Mouse (Mus musculus) cerebellum, adult 18-20 months (tissue): ENCODE results near the gene Tmcc1.

Experiments used
- DNase-seq, 2 experiments: peaks; one replicate each; pipeline ENCODE4 v3.0.0; 2021

Tmcc1 gene

GRCm38 (mm10) chr6:115991108-115991880 lies 202.0 kb downstream of the Tmcc1 start:
- DNase-seq, result no peak

DNA sequence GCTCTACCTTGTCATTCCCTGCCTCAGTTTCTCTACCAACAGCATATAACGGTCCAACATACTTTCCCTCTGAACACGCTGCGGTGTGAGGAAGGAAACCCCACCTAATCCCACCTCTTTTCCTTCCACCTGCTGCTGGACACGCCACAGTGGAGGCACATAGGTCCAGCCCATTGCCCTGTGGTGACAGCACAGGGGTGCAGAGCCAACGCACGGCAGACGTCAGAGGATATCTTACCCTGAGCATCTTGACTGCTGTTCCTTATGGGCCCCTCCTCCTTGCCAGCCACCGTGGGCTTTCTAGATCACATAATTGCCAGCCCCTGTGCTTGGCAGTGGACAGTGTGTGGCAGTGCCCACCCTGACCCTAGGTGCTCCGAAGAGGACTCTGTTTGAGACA lies 202.8 kb downstream of the Tmcc1 start:
- no peak for DNase-seq

DNA sequence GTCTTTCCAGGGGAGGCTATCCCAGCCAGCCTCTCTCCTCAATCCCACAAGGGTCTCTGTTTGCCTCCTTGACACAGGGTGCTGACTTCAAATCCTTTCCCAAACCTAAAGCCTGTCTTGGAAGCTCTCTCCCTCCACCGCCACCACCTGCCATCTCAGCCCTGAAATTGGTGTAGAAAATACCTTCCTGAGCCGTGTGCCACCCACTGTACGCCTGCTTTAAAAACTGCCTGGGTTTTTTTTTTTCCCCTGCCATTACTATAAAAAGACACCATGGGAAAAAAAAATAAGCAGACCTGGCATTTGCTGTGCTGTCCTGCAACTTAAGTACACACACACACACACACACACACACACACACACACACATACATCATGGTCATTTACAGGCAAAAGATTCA lies 203.2 kb downstream of the Tmcc1 start:
- no peak for DNase-seq

GRCm38 (mm10) chr6:115989607-115990006 lies 203.7 kb downstream of the Tmcc1 start:
- no peak for DNase-seq

DNA sequence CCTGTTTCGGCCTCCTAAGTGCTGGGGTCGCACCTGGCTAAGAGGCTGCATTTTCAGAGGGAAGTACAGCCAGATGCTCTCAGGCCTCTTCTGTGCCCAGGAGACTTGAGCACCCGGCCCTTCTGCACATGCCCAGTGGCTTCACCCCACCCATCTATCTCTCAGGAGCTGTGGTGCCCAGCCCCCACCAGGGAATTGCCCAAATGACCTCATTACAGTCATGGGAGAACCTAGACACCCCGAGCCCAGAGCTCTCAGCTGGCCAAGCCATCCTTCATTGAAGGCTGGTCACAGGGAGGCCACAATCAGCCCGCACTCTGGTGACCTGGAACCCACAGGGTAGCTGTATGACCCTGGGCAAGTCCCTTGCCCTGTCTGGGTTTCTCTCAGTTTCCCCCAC lies 204.3 kb downstream of the Tmcc1 start:
- no peak for DNase-seq

- DNase-seq, result peak in 1 of 2 experiments; percentile 51
Measured at GRCm38 (mm10) chr6:115987096-115987747, 206.1 kb downstream of the Tmcc1 start.

DNA sequence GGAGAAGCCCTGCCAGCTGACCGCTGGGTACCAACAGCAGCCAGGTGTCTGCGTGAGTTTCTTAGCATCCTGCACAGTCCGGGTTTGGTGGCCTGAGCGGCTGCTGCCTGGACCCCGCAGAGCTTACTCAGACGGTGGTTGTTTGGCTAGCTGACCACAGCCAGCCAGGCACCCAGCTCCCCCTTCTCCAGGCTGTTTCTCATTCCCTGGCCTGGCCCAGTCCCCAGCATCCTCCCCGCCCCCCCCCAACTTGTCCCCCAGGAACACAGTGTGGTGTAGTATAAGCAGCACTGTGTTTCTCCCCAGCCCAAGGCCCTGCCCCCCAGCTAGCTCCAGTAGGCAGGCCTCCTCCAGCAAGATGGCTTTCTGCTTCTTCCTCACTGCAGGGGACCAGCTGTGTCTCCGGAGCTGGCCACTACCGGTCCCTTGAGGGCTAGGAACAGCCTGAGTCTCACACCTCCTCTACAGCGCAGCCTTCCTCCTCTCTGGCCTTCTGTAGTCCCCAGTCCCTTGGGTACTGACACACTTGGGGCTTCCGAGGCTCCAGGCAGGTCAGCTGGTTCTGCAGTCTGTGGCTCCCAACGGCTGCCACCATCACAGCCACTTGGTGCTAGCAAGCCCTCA lies 206.7 kb downstream of the Tmcc1 start:
- DNase-seq, result no peak

GRCm38 (mm10) chr6:115985622-115986021 lies 207.7 kb downstream of the Tmcc1 start:
- no peak for DNase-seq

DNA sequence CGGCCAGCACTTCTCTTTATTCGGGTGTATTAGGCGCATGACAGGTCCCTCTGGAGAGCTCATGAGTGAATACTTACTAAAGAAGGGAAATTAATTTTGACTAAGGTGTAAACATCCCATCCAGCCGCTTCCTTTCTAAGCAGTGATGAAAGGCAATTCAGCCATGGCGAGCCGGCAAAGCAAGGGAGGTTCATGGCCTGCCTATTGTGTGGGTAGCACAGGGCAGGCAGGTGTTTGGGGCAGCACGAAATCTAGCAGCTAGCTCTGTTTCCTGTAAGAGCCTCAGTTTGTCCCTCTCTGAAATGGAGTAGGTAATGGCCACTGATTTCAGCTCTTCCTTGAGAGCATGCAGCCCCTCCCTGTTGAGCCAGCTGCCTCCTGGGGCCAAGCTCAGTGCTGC lies 208.7 kb downstream of the Tmcc1 start:
- DNase-seq, result no peak

DNA sequence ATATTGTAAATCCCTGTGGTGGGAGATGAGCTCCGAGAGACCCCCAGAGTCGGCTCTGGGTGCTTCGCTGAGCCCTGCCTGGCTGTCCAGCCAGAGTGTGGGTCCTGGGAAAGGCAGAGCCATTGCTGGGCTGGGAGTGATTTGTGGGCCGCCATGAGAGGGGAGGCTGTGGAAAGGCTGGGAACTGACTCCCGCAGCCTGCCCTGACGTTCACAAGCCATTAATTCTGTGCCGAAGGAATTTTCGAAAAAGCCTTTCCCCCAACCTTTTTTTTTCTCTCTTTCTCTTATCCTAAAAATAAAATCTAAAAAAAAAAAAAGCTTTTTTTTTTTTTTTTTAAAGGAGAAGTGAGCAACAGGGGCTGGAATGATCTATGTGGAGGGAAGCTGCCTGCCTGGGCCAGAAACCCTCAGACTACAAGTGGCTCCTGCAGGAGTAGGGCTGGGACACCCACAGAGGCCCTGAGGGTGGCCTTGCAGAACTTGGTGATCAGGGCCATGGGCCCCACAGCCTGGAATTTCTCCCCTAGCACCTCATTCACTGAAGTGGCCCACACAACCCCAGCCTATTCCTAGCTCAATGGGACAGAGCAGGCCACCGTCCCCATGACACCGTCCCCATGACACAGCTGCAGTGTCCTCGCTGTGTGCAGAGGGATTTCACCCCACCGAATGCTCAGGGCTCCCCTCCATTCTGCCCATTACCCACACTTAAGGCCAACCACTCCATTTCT lies 209.8 kb downstream of the Tmcc1 start:
- DNase-seq, result no peak

DNA sequence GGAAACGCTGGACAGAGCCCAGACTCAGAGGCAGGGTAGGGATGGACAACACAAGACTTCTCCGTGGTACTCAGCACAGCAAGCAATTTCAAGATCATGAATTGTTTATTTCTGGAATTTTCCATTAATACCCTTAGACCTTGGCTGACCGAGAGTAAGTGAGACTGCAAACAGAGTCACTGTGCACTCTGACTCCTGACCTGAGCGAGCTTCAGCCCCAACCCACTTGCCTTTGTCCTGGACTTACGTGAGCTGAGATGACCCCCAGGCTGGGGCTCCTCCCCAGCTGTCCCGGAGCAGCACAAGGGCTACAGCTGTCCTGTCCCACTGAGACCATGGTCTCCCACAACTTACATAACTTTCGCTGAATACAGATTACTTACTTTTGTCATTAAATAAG lies 210.4 kb downstream of the Tmcc1 start:
- no peak for DNase-seq

- peak in 1 of 2 experiments; percentile 25 for DNase-seq
Measured at GRCm38 (mm10) chr6:115978596-115978995, 214.7 kb downstream of the Tmcc1 start.

DNA sequence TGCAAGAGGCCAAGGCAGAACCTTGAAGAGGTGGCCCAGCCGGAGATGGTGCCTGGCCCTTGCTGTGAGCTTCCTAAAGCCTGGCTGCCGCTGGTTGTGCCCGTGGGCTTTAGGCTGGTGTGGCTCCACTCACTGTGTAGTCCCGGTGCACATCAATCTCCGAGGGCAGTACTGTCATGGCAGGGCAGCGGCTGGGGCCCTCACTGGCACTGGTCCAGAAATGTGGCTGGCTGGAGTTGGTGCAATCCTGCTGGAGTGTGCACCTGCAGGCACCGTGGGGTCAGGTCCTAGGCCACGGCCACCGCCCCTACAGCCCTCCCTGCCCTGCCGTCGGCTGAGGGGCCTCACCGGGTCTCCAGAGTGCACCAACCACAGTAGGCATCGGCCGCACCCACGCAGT lies 215.5 kb downstream of the Tmcc1 start:
- no peak for DNase-seq

DNA sequence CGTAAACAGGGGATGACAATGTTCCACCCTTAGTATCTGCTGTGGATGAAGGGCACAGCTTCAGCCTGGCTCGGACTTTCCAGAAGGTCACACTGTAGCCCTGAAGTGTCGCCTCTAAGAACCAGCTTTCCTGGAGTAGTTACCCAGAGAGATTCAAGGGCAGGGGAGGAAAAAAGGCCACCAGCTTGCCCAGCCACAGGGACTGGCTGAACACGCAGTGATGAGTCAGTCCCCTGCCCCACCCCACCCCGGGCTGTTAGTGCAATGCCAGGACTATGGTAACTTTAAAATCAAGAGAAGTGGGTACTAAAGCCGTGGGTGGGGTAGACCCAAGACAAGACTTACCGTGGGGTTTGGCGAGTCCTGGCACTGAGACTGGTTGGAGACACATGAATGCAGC lies 217.7 kb downstream of the Tmcc1 start:
- no peak for DNase-seq

GRCm38 (mm10) chr6:115973881-115974662 lies 219.2 kb downstream of the Tmcc1 start:
- DNase-seq, result no peak

- no peak for DNase-seq
Measured at GRCm38 (mm10) chr6:115973139-115973875, 220.0 kb downstream of the Tmcc1 start.

DNA sequence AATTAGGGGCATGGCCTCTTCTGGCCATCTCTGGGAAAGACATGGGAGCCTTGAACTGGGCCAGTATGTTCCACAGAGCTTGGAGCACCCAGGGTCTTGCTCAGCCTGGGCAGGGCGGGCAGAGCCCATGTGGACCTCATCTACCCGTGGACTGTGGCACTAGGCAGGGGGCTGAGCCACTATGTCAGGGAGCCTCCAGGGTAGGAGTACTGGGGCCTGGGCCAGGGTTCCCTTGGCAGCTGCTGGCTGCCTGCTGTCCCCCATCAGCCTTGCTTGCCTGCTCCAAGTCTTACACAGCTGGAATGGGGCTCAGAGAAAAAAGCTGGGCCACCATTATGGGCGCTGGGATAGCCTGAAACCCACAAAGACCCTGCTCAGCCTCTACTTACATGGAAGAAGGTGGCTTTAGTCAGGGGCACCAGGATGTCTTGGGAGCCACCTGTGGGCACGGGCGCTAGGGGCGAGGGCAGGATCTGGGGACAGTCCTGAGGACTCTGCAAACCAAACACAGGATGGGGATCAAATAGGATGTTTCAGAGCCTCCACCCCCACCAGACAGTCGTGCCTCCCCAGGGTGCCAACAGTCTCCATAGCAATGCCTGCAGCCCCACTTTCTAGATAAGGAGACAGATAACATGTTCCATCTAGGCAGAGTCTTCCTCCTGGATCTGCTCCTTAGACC lies 221.1 kb downstream of the Tmcc1 start:
- no peak for DNase-seq

DNA sequence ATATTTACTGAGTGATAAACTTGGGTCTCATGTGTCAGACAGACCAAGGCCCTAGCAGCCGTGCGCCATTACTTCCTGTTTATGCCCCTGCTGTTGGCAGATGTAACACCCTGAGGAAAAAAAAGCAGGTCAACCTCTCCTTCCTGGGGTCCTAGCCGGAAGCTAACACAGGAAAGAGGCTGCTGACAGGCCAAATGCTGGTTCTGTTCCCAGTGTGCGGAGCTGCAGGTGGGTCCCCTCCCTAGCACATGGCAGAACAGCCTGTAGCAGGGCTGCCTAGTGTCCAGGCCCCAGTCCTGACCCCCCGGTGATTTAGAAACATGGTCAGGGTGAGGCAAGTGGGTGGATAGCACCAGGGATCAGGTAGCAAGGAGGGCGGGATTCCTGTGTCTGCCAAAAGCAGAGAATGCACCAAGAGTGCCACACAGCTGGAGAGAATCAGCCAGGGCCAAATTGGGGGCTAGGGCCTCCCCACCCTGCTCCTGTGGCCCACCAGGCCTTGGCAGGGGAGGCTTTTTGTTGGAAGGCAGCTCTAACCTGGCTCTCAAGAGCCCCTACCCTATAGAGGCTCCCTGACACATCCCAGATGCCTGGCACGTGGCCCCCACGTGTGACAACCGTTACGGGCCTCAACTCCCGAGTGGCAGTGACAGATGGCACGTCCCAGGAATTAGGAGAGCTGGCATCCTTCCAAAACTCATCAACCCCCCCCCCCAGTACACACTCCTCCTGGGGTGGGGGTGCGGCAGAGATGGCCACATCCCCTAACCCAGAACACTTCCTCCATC lies 221.8 kb downstream of the Tmcc1 start:
- no peak for DNase-seq

- no peak for DNase-seq
Measured at GRCm38 (mm10) chr6:115969952-115970351, 223.3 kb downstream of the Tmcc1 start.

- DNase-seq, result no peak
Measured at GRCm38 (mm10) chr6:115969103-115969502, 224.2 kb downstream of the Tmcc1 start.
